Mouse (Mus musculus) liver, adult 2 months (tissue): Measurements from ENCODE around the gene Cks2. TPM values are rescaled to one million over a fixed set of nuclear protein-coding genes. Genes with fewer than 3 reads are reported as not detected.
A peak's percentile ranks its signal among the peaks of the same experiment; 100 is the strongest.

Source experiments
- DNase-seq: peaks from one replicate; pipeline ENCODE4 v3.0.0-alpha.2; 2011; ENCODE audit warnings: low read depth, low spot score; ENCODE audit errors: extremely low read depth
- H3K27ac ChIP-seq: fragments of 200-500 bp; replicated peaks from 2 replicates; pipeline ENCODE4 v1.5.1; 2012; ENCODE audit warnings: low read depth, mild to moderate bottlenecking, control low read depth, inconsistent platforms, low read length; ENCODE audit not compliant: insufficient read depth
- H3K27me3 ChIP-seq: fragments of 200-500 bp; 2 replicates; pipeline ENCODE4 v1.6.1; 2012; ENCODE audit warnings: mild to moderate bottlenecking, moderate library complexity, low read length, inconsistent platforms; ENCODE audit not compliant: control insufficient read depth, insufficient read depth
- H3K36me3 ChIP-seq: fragments of 200-500 bp; 2 replicates; pipeline ENCODE4 v1.6.1; 2012; ENCODE audit warnings: low read length, inconsistent platforms; ENCODE audit not compliant: control insufficient read depth, insufficient read depth
- H3K4me1 ChIP-seq: fragments of 200-500 bp; 2 replicates; pipeline ENCODE4 v1.6.1; 2011; ENCODE audit warnings: low read length; ENCODE audit not compliant: control insufficient read depth, insufficient read depth
- H3K4me3 ChIP-seq: fragments of 200-500 bp; 2 replicates; pipeline ENCODE4 v1.5.1; 2011; ENCODE audit warnings: low read depth, mild to moderate bottlenecking, control low read depth, low read length, moderate library complexity; ENCODE audit not compliant: insufficient read depth
- H3K79me2 ChIP-seq: fragments of 200-500 bp; 2 replicates; pipeline ENCODE4 v1.6.1; 2012; ENCODE audit warnings: inconsistent platforms, mild to moderate bottlenecking, low read length, moderate library complexity; ENCODE audit not compliant: control insufficient read depth, insufficient read depth
- H3K9ac ChIP-seq: fragments of 200-500 bp; 2 replicates; pipeline ENCODE4 v1.6.1; 2012; ENCODE audit warnings: low read depth, mild to moderate bottlenecking, control low read depth, inconsistent platforms, low read length
- CTCF ChIP-seq: fragments of 200-500 bp; IDR thresholded peaks from 2 replicates; pipeline ENCODE4 v1.5.1; 2011; ENCODE audit warnings: low read depth, low read length, control low read depth
- POLR2A ChIP-seq: fragments of 200-500 bp; IDR thresholded peaks from 2 replicates; pipeline ENCODE4 v1.6.1; 2011; ENCODE audit warnings: low read length, control low read depth; ENCODE audit not compliant: insufficient read depth; ENCODE audit errors: extremely low read depth
- WGBS: fragments of 180-500 bp; shearing (Covaris S2); methylation state at CpG from one replicate; pipeline ENCODE4 v1.1.7; 2018; 5-methylcytosine and 5-hydroxymethylcytosine counted together
- polyA plus RNA-seq: library from polyadenylated mRNA; depleted of rRNA; stranded (reverse); fragments of >200 nt; gene quantifications from 2 replicates; pipeline ENCODE4 v1.2.3, GENCODE M21; 2012
- total RNA-seq: library from RNA; depleted of rRNA; stranded (reverse); fragments of >200 nt; gene quantifications from 2 replicates; pipeline ENCODE4 v1.2.3, GENCODE M21; 2014

The Cks2 gene
- total and polyA plus RNA-seq, 2 experiments = 22.7 to 38.0 TPM

GRCm38 (mm10) chr13:51677041-51677440 lies 32.0 kb downstream of the Cks2 start:
- WGBS = 94% methylated on average over 12 of the region's 12 CpGs
- Histone ChIP-seq H3K4me1 (no peaks in the 10 kb centered on the region), H3K27ac (no peak overlapping the region), H3K9ac (no peak overlapping the region), H3K36me3 (peaks cover 46% of the 10 kb centered on the region; the same call in 1 of the 2 replicates), H3K79me2 (no peaks in the 10 kb centered on the region), H3K27me3 (no peaks in the 10 kb centered on the region), H3K4me3 (no peak overlapping the region)
- no peak for TF ChIP-seq CTCF
- no peak for TF ChIP-seq POLR2A
- no peak for DNase-seq

- no peak overlapping the region for H3K27ac ChIP-seq
- TF ChIP-seq CTCF = no peak
- H3K27me3 ChIP-seq = no peaks in the 10 kb centered on the region
- no peak overlapping the region for H3K9ac ChIP-seq
- H3K79me2 ChIP-seq = no peaks in the 10 kb centered on the region
- WGBS = 97% methylated on average over 7 of the region's 7 CpGs
- DNase-seq = no peak
- H3K4me3 ChIP-seq = no peak overlapping the region
- H3K36me3 ChIP-seq = peaks cover 51% of the 10 kb centered on the region; the same call in 1 of the 2 replicates
- H3K4me1 ChIP-seq = no peaks in the 10 kb centered on the region
Measured at GRCm38 (mm10) chr13:51677630-51678185, 32.7 kb downstream of the Cks2 start.

- no peaks in the 10 kb centered on the region for H3K4me1 ChIP-seq
- WGBS = 95% methylated on average over 6 of the region's 6 CpGs
- H3K36me3 ChIP-seq = peaks cover 51% of the 10 kb centered on the region
- no peak for DNase-seq
- no peak overlapping the region for H3K4me3 ChIP-seq
- no peaks in the 10 kb centered on the region for H3K79me2 ChIP-seq
- no peak for TF ChIP-seq CTCF
- TF ChIP-seq POLR2A = no peak
- no peak overlapping the region for H3K9ac ChIP-seq
- no peaks in the 10 kb centered on the region for H3K27me3 ChIP-seq
- H3K27ac ChIP-seq = no peak overlapping the region
Measured at GRCm38 (mm10) chr13:51678687-51679086, 33.7 kb downstream of the Cks2 start.

- TF ChIP-seq CTCF (no peak), POLR2A (no peak)
- no peaks in the 10 kb centered on the region for H3K79me2 ChIP-seq
- peaks cover 54% of the 10 kb centered on the region for H3K36me3 ChIP-seq
- no peaks in the 10 kb centered on the region for H3K27me3 ChIP-seq
- H3K4me1 ChIP-seq = no peaks in the 10 kb centered on the region
- DNase-seq = no peak
- H3K9ac ChIP-seq = no peak overlapping the region
- H3K4me3 ChIP-seq = no peak overlapping the region
- H3K27ac ChIP-seq = no peak overlapping the region
- WGBS = 80% methylated on average over 4 of the region's 4 CpGs
Measured at GRCm38 (mm10) chr13:51679332-51679731, 34.3 kb downstream of the Cks2 start.

- H3K4me1 ChIP-seq = no peaks in the 10 kb centered on the region
- 84% methylated on average over 5 of the region's 5 CpGs for WGBS
- DNase-seq = peak; percentile 8
Measured at GRCm38 (mm10) chr13:51681076-51681475, 36.0 kb downstream of the Cks2 start.

GRCm38 (mm10) chr13:51681634-51682033 lies 36.6 kb downstream of the Cks2 start:
- Histone ChIP-seq H3K4me1 (no peaks in the 10 kb centered on the region), H3K27me3 (no peaks in the 10 kb centered on the region), H3K27ac (no peak overlapping the region), H3K9ac (no peak overlapping the region), H3K36me3 (peaks cover 52% of the 10 kb centered on the region), H3K79me2 (no peaks in the 10 kb centered on the region), H3K4me3 (no peak overlapping the region)
- WGBS = 98% methylated on average over 8 of the region's 8 CpGs
- no peak for TF ChIP-seq CTCF
- TF ChIP-seq POLR2A = no peak
- DNase-seq = no peak

More at GRCm38 (mm10) chr13:51681076-51681475, 36.0 kb downstream of the Cks2 start:
- no peak overlapping the region for H3K4me3 ChIP-seq
- no peaks in the 10 kb centered on the region for H3K79me2 ChIP-seq
- TF ChIP-seq CTCF (no peak), POLR2A (no peak)
- H3K27ac ChIP-seq = no peak overlapping the region
- peaks cover 56% of the 10 kb centered on the region for H3K36me3 ChIP-seq
- H3K27me3 ChIP-seq = no peaks in the 10 kb centered on the region
- H3K9ac ChIP-seq = no peak overlapping the region
